Mouse (Mus musculus): ENCODE results near the gene St3gal3. TPM values are rescaled to one million over a fixed set of nuclear protein-coding genes. Genes with fewer than 3 reads are reported as not detected.

St3gal3 gene
- polyA plus RNA-seq, 1 experiment from 2014 or later = 5.2 TPM

DNA sequence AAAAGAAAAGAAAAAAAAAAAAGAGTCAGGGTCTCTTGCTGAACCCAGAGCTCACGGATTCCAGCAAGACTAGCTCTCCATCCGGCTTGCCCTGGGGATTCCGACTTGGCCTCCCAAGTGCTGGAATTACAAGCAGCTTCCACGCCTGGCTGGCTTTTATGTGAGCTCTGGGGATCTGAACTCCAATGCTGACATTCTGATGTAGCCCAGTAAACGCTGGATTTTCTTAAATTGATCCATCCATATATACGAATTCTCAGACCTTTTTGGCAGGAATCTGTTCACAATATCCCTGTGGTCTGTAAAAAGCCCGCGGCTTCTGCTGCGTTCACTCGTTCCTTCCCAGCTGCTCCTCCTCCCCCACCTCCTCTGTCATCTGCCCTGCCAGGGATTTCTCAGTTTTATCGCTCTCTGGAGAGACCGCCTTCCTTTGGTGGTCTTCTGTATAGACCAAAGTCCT, 57.4 kb downstream of the St3gal3 start:
- Histone ChIP-seq H3K4me3 (ENCODE audit: low read depth, low read length) (no peak overlapping the region), H3K9ac (ENCODE audit: low read depth, low read length) (no peak overlapping the region), H3K36me3 (ENCODE audit: control insufficient read depth, insufficient read depth, low read length) (no peaks in the 10 kb centered on the region), H3K4me2 (peak overlapping the region; percentile 20; the same call in 1 of the 2 replicates), H3K27ac (ENCODE audit: low read depth, low read length) (no peak overlapping the region), H3K4me1 (ENCODE audit: control insufficient read depth, insufficient read depth, low read length) (peaks cover 25% of the 10 kb centered on the region), H3K27me3 (ENCODE audit: control insufficient read depth, insufficient read depth, low read length) (no peaks in the 10 kb centered on the region), H3K9me3 (replicated peaks; ENCODE audit: control insufficient read depth, low read length) (no peaks in the 10 kb centered on the region)
- no peak for ATAC-seq (replicated peaks; ENCODE audit: insufficient number of reproducible peaks, low FRiP score, low TSS enrichment)
- WGBS (ENCODE audit: insufficient replicate concordance) = 48% methylated on average over 12 of the region's 12 CpGs

DNA sequence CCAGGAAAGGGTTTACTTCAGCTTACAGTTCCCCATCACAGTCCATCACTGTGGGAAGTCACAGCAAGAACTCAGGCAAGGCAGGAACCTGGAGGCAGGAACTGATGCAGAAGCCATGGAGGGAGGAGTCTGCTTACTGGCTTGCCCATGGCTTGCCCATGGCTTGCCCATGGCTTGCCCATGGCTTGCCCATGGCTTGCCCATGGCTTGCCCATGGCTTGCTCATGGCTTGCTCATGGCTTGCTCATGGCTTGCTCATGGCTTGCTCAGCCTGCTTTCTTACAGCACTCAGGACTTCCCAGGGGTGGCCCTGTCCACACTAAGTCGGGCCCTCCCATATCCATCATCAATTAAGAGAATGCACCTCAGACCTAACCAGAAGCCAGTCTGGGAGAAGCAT, 58.1 kb downstream of the St3gal3 start:
- no peaks in the 10 kb centered on the region for H3K27me3 ChIP-seq (ENCODE audit: control insufficient read depth, insufficient read depth, low read length)
- ATAC-seq (replicated peaks; ENCODE audit: insufficient number of reproducible peaks, low FRiP score, low TSS enrichment) = no peak
- WGBS (ENCODE audit: insufficient replicate concordance) = 93% methylated on average over 1 of the region's 1 CpGs
- no peak overlapping the region for H3K4me3 ChIP-seq (ENCODE audit: low read depth, low read length)
- H3K36me3 ChIP-seq (ENCODE audit: control insufficient read depth, insufficient read depth, low read length) = no peaks in the 10 kb centered on the region
- H3K4me2 ChIP-seq = no peak overlapping the region
- H3K27ac ChIP-seq (ENCODE audit: low read depth, low read length) = no peak overlapping the region
- no peaks in the 10 kb centered on the region for H3K9me3 ChIP-seq (replicated peaks; ENCODE audit: control insufficient read depth, low read length)
- peaks cover 23% of the 10 kb centered on the region for H3K4me1 ChIP-seq (ENCODE audit: control insufficient read depth, insufficient read depth, low read length)
- no peak overlapping the region for H3K9ac ChIP-seq (ENCODE audit: low read depth, low read length)

DNA sequence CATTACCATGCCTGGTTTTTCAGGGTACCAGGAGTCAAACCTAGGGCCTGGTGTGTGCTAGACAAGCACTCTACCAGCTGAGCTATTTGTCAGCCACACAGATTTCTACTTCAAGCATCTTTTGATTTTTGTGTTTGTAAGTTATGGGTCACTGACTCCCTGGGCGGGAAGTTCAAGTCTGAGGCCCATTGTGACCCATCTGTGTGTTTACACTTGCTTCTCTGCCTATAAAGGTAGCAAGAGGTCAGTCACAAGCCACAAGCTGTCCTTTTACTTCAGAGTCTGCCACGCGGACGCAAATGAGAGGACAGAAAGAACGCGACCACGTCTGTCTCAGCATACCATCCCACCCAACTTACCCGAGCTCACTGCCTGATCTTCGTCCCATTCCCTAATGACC, 59.4 kb downstream of the St3gal3 start:
- Histone ChIP-seq H3K36me3 (ENCODE audit: control insufficient read depth, insufficient read depth, low read length) (no peaks in the 10 kb centered on the region), H3K9ac (ENCODE audit: low read depth, low read length) (no peak overlapping the region), H3K4me2 (no peak overlapping the region), H3K4me3 (ENCODE audit: low read depth, low read length) (no peak overlapping the region), H3K9me3 (replicated peaks; ENCODE audit: control insufficient read depth, low read length) (no peaks in the 10 kb centered on the region), H3K27ac (ENCODE audit: low read depth, low read length) (no peak overlapping the region), H3K27me3 (ENCODE audit: control insufficient read depth, insufficient read depth, low read length) (no peaks in the 10 kb centered on the region), H3K4me1 (ENCODE audit: control insufficient read depth, insufficient read depth, low read length) (peaks cover 10% of the 10 kb centered on the region)
- WGBS (ENCODE audit: insufficient replicate concordance) = 91% methylated on average over 9 of the region's 9 CpGs
- no peak for ATAC-seq (replicated peaks; ENCODE audit: insufficient number of reproducible peaks, low FRiP score, low TSS enrichment)

DNA sequence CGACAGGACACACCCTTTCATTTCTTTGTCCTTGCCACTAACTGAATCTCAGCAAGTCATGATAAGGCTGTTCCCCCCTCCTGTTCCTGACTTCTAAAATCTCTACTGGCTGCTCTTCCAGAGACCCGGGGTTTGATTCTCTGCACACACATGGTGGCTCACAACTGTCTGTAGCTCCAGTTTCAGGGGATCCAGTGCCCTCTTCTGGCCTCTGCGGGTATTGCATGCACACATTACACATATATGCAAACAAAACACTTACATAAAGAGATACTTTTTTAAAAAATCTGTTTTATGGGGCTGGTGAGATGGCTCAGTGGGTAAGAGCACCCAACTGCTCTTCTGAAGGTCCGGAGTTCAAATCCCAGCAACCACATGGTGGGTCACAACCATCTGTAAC, 60.5 kb downstream of the St3gal3 start:
- no peaks in the 10 kb centered on the region for H3K9me3 ChIP-seq (replicated peaks; ENCODE audit: control insufficient read depth, low read length)
- no peak overlapping the region for H3K27ac ChIP-seq (ENCODE audit: low read depth, low read length)
- H3K9ac ChIP-seq (ENCODE audit: low read depth, low read length) = no peak overlapping the region
- no peak overlapping the region for H3K4me2 ChIP-seq
- H3K36me3 ChIP-seq (ENCODE audit: control insufficient read depth, insufficient read depth, low read length) = no peaks in the 10 kb centered on the region
- WGBS (ENCODE audit: insufficient replicate concordance) = 84% methylated on average over 4 of the region's 4 CpGs
- H3K27me3 ChIP-seq (ENCODE audit: control insufficient read depth, insufficient read depth, low read length) = no peaks in the 10 kb centered on the region
- ATAC-seq (replicated peaks; ENCODE audit: insufficient number of reproducible peaks, low FRiP score, low TSS enrichment) = no peak
- H3K4me3 ChIP-seq (ENCODE audit: low read depth, low read length) = no peak overlapping the region
- peaks cover 3% of the 10 kb centered on the region for H3K4me1 ChIP-seq (ENCODE audit: control insufficient read depth, insufficient read depth, low read length)

DNA sequence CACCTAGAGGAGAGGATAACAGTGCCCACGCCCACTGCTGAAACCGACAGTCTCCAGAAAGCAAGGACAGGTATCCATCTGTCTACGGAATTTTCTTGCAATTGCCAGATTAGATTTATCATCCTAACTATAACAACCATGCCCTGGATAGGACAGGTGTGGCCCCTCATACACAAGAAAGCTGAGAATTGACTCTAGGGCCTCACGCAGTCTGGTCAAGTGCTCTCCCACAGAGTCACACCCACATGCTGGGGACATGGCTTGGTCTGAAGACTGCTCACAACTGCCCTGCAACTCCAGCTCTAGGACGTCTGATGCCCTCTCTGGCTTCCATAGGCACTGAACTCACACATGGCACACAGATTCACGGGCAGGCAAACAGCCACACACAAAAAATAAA, 61.6 kb downstream of the St3gal3 start:
- Histone ChIP-seq H3K4me3 (ENCODE audit: low read depth, low read length) (no peak overlapping the region), H3K4me2 (no peak overlapping the region), H3K4me1 (ENCODE audit: control insufficient read depth, insufficient read depth, low read length) (peaks cover 3% of the 10 kb centered on the region), H3K9me3 (replicated peaks; ENCODE audit: control insufficient read depth, low read length) (no peaks in the 10 kb centered on the region), H3K36me3 (ENCODE audit: control insufficient read depth, insufficient read depth, low read length) (no peaks in the 10 kb centered on the region), H3K27ac (ENCODE audit: low read depth, low read length) (no peak overlapping the region), H3K27me3 (ENCODE audit: control insufficient read depth, insufficient read depth, low read length) (no peaks in the 10 kb centered on the region), H3K9ac (ENCODE audit: low read depth, low read length) (no peak overlapping the region)
- WGBS (ENCODE audit: insufficient replicate concordance) = 72% methylated on average over 6 of the region's 6 CpGs
- ATAC-seq (replicated peaks; ENCODE audit: insufficient number of reproducible peaks, low FRiP score, low TSS enrichment) = no peak

DNA sequence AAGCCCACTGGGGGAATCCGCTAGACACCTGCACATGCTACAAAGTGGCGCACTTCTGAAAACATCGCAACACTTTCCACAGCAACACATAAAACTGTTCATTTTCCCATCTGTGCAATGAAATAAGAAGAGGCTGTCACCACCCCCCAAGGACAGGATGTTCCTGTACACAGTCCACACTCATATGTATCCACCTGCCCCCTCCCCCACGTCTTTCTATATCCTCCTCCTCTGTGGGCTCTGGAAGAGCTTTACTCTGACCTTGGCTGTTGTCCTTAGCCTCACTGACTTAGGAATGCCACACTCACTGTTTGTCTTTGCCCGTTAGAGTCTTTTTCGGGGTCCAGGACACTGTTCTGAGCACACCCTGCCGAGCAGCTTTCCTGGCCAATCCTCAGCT, 62.8 kb downstream of the St3gal3 start:
- Histone ChIP-seq H3K4me3 (ENCODE audit: low read depth, low read length) (no peak overlapping the region), H3K36me3 (ENCODE audit: control insufficient read depth, insufficient read depth, low read length) (no peaks in the 10 kb centered on the region), H3K4me1 (ENCODE audit: control insufficient read depth, insufficient read depth, low read length) (peaks cover 3% of the 10 kb centered on the region), H3K27me3 (ENCODE audit: control insufficient read depth, insufficient read depth, low read length) (no peaks in the 10 kb centered on the region), H3K27ac (ENCODE audit: low read depth, low read length) (no peak overlapping the region), H3K4me2 (no peak overlapping the region), H3K9me3 (replicated peaks; ENCODE audit: control insufficient read depth, low read length) (no peaks in the 10 kb centered on the region), H3K9ac (ENCODE audit: low read depth, low read length) (no peak overlapping the region)
- 80% methylated on average over 7 of the region's 7 CpGs for WGBS (ENCODE audit: insufficient replicate concordance)
- no peak for ATAC-seq (replicated peaks; ENCODE audit: insufficient number of reproducible peaks, low FRiP score, low TSS enrichment)

DNA sequence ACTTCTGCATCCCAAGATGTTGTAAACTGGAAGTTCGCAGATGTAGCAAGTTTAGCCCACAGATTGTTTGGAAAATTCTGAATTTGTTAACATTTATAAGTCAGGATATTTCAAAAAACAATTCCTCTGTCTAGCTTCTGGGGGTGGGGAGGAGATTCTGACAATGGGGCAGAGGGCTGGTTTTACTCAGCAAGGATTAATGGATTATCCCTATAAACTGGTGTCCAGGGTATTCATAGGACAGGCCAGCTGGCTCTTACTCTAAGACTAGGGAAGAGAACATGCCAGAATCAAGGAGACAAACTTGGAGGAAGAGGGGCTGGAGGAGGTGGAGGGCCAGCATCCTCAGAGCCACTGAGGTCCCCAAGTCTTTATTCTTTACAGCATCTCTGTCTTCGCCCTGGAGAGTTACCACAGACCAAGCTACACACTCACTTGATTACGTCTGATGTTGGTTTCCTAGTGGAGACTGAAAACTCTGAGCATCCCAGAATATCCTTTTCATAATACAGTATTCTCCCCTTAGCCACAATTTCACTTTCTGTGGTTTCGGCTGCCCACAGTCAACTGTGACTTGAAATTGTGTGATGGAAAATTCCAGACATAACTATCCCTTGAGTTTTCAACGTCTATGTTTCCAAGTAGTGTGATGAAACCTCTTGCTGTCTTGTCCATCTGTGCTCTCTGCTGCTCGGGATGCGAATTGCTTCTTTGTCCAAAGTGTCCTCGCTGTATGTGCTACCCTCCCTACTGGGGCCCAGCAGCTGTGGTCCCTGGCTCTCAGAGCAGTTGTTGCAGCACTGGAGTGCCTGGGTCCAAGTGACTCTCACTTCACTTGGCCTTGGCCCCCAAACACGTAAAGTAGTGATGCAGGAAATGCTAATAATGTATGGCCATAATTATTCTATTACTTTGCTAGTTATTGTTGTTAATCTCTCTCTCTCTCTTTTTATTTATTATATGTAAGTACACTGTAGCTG, 64.2 kb downstream of the St3gal3 start:
- no peaks in the 10 kb centered on the region for H3K9me3 ChIP-seq (replicated peaks; ENCODE audit: control insufficient read depth, low read length)
- H3K36me3 ChIP-seq (ENCODE audit: control insufficient read depth, insufficient read depth, low read length) = no peaks in the 10 kb centered on the region
- H3K4me2 ChIP-seq = no peak overlapping the region
- H3K27ac ChIP-seq (ENCODE audit: low read depth, low read length) = no peak overlapping the region
- no peak for ATAC-seq (replicated peaks; ENCODE audit: insufficient number of reproducible peaks, low FRiP score, low TSS enrichment)
- H3K9ac ChIP-seq (ENCODE audit: low read depth, low read length) = no peak overlapping the region
- H3K27me3 ChIP-seq (ENCODE audit: control insufficient read depth, insufficient read depth, low read length) = no peaks in the 10 kb centered on the region
- no peak overlapping the region for H3K4me3 ChIP-seq (ENCODE audit: low read depth, low read length)
- 87% methylated on average over 9 of the region's 9 CpGs for WGBS (ENCODE audit: insufficient replicate concordance)
- H3K4me1 ChIP-seq (ENCODE audit: control insufficient read depth, insufficient read depth, low read length) = peaks cover 3% of the 10 kb centered on the region

DNA sequence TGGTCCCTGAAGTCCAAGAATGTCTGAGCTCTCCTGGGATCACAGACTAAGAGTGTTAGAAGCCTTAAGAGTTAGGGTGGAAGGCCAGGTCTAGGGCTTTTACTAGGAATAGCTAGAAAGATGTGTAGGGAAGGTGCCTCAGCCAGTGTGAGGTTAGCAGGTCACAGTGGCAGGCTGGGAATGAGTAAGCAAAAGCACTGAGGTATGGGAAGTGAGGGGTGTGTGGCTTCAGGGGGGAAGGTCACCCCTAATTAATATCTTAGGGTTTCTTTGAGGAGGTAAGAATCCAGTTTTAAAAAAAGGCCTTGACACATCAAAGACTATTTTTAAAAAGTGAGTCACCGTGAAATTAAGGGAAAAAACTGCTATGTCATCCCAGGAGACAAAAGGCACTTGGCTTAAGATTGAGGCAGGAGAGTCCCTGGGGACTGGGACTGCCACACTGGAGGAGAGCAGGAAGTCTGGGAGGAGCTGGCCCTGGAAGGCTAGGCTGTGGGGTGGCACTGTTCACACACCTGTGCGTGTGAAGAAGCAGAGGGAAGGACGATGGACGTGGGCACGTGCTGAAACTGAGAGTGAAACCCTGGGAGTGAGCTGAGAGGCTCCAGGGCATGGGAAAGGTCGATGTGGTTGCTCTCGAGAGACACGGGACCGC, 72.8 kb downstream of the St3gal3 start:
- no peaks in the 10 kb centered on the region for H3K27me3 ChIP-seq (ENCODE audit: control insufficient read depth, insufficient read depth, low read length)
- H3K9me3 ChIP-seq (replicated peaks; ENCODE audit: control insufficient read depth, low read length) = no peaks in the 10 kb centered on the region
- H3K4me1 ChIP-seq (ENCODE audit: control insufficient read depth, insufficient read depth, low read length) = peaks cover 18% of the 10 kb centered on the region
- ATAC-seq (replicated peaks; ENCODE audit: insufficient number of reproducible peaks, low FRiP score, low TSS enrichment) = no peak
- H3K4me3 ChIP-seq (ENCODE audit: low read depth, low read length) = no peak overlapping the region
- no peaks in the 10 kb centered on the region for H3K36me3 ChIP-seq (ENCODE audit: control insufficient read depth, insufficient read depth, low read length)
- H3K9ac ChIP-seq (ENCODE audit: low read depth, low read length) = peak overlapping the region; percentile 28; the same call in 1 of the 2 replicates
- WGBS (ENCODE audit: insufficient replicate concordance) = 47% methylated on average over 9 of the region's 9 CpGs
- no peak overlapping the region for H3K4me2 ChIP-seq
- H3K27ac ChIP-seq (ENCODE audit: low read depth, low read length) = no peak overlapping the region

All from heart, embryonic 11.5 days (tissue).